Mouse (Mus musculus) intestine, postnatal 0 days (tissue): ENCODE results near the gene Snapc4. TPM values are rescaled to one million over a fixed set of nuclear protein-coding genes. Genes with fewer than 3 reads are reported as not detected.
A peak's percentile ranks its signal among the peaks of the same experiment; 100 is the strongest.

ENCODE experiments used
- ATAC-seq: fragments of 200-750 bp; cut with Nextera tagmentation; 2 replicates; pipeline ENCODE4 v1.8.0; 2017; ENCODE audit warnings: mild to moderate bottlenecking, moderate TSS enrichment, moderate library complexity
- H3K27ac ChIP-seq: fragments of 300-500 bp; sonication (generic); 2 replicates; pipeline ENCODE4 v1.5.1; 2014; ENCODE audit warnings: mild to moderate bottlenecking, low read depth, low read length, moderate library complexity
- H3K27me3 ChIP-seq: fragments of 300-500 bp; sonication (generic); replicated peaks from 2 replicates; pipeline ENCODE4 v1.6.1; 2014; ENCODE audit warnings: low read length, mixed read lengths; ENCODE audit not compliant: control insufficient read depth, insufficient read depth
- H3K36me3 ChIP-seq: fragments of 300-500 bp; sonication (generic); 2 replicates; pipeline ENCODE4 v1.6.1; 2014; ENCODE audit warnings: mild to moderate bottlenecking, moderate library complexity; ENCODE audit not compliant: control insufficient read depth, insufficient read depth
- H3K4me1 ChIP-seq: fragments of 300-500 bp; sonication (generic); replicated peaks from 2 replicates; pipeline ENCODE4 v1.6.1; 2014; ENCODE audit warnings: antibody characterized with exemption, low read length, mixed read lengths; ENCODE audit not compliant: control insufficient read depth, insufficient read depth
- H3K4me2 ChIP-seq: fragments of 300-500 bp; sonication (generic); replicated peaks from 2 replicates; pipeline ENCODE4 v1.6.1; 2014; ENCODE audit warnings: low read depth, mild to moderate bottlenecking, moderate library complexity
- H3K4me3 ChIP-seq: fragments of 300-500 bp; sonication (generic); 2 replicates; pipeline ENCODE4 v1.5.1; 2014; ENCODE audit warnings: low read depth, low read length
- H3K9ac ChIP-seq: fragments of 300-500 bp; sonication (generic); 2 replicates; pipeline ENCODE4 v1.6.1; 2014; ENCODE audit warnings: mild to moderate bottlenecking, low read depth, low read length
- H3K9me3 ChIP-seq: fragments of 300-500 bp; sonication (generic); 2 replicates; pipeline ENCODE4 v1.6.1; 2016; ENCODE audit warnings: mixed run types; ENCODE audit not compliant: control insufficient read depth
- CTCF ChIP-seq: sonication (generic); IDR thresholded peaks from 2 replicates; pipeline ENCODE4 v1.5.1; 2016; ENCODE audit warnings: low read depth, mild to moderate bottlenecking, control low read depth, antibody characterized with exemption, moderate library complexity
- WGBS: fragments of 180-500 bp; shearing (Covaris S2); extraction: QIAGEN DNeasy Blood & Tissue Kit; methylation state at CpG from one replicate; pipeline ENCODE4 v1.1.7; 2014; 5-methylcytosine and 5-hydroxymethylcytosine counted together
- polyA plus RNA-seq: library from polyadenylated mRNA; unstranded; fragments of >200 nt; fragmentation: Nextera tagmentation; extraction: Ambion mirVana; gene quantifications from 2 replicates; pipeline ENCODE4 v1.2.1, GENCODE M21; 2015

Gene Snapc4
- polyA plus RNA-seq, 1 experiment from 2014 or later = 5.6 TPM

GRCm38 (mm10) chr2:26319519-26320244, 60.8 kb downstream of the Snapc4 start:
- 84% methylated on average over 13 of the region's 13 CpGs for WGBS
- no peak overlapping the region for H3K4me3 ChIP-seq
- no peak overlapping the region for H3K27ac ChIP-seq
- no peak overlapping the region for H3K4me2 ChIP-seq
- H3K36me3 ChIP-seq = peaks cover 15% of the 10 kb centered on the region; the same call in 1 of the 2 replicates
- no peak for TF ChIP-seq CTCF
- no peak overlapping the region for H3K9ac ChIP-seq
- ATAC-seq = no peak
- H3K4me1 ChIP-seq = 0 out of 2 replicates have a peak, but pooled peaks cover 2% of the 10 kb centered on the region
- H3K9me3 ChIP-seq = no peaks in the 10 kb centered on the region
- no peaks in the 10 kb centered on the region for H3K27me3 ChIP-seq

GRCm38 (mm10) chr2:26319109-26319508, 61.3 kb downstream of the Snapc4 start:
- Histone ChIP-seq H3K9ac (no peak overlapping the region), H3K4me3 (no peak overlapping the region), H3K36me3 (peaks cover 9% of the 10 kb centered on the region; the same call in 1 of the 2 replicates), H3K4me1 (0 out of 2 replicates have a peak, but pooled peaks cover 2% of the 10 kb centered on the region), H3K9me3 (no peaks in the 10 kb centered on the region), H3K4me2 (no peak overlapping the region), H3K27ac (no peak overlapping the region), H3K27me3 (no peaks in the 10 kb centered on the region)
- no peak for ATAC-seq
- 92% methylated on average over 9 of the region's 9 CpGs for WGBS
- no peak for TF ChIP-seq CTCF

- Histone ChIP-seq H3K9ac (no peak overlapping the region), H3K27me3 (no peaks in the 10 kb centered on the region), H3K4me3 (no peak overlapping the region), H3K9me3 (no peaks in the 10 kb centered on the region), H3K36me3 (0 out of 2 replicates have a peak, but pooled peaks cover 1% of the 10 kb centered on the region), H3K27ac (no peak overlapping the region), H3K4me2 (no peak overlapping the region), H3K4me1 (0 out of 2 replicates have a peak, but pooled peaks cover 2% of the 10 kb centered on the region)
- no peak for ATAC-seq
- WGBS = 82% methylated on average over 3 of the region's 3 CpGs
- TF ChIP-seq CTCF = no peak
These were observed 62.3 kb downstream of the Snapc4 start for GRCm38 (mm10) chr2:26317991-26318672.

- Histone ChIP-seq H3K9ac (no peak overlapping the region), H3K36me3 (no peaks in the 10 kb centered on the region), H3K9me3 (no peaks in the 10 kb centered on the region), H3K27me3 (no peaks in the 10 kb centered on the region), H3K4me2 (peak overlapping the region; percentile 85; the same call in 1 of the 2 replicates), H3K4me1 (0 out of 2 replicates have a peak, but pooled peaks cover 2% of the 10 kb centered on the region), H3K4me3 (no peak overlapping the region), H3K27ac (no peak overlapping the region)
- ATAC-seq = no peak
- TF ChIP-seq CTCF = no peak
- WGBS = 69% methylated on average over 3 of the region's 3 CpGs
These were observed 63.1 kb downstream of the Snapc4 start for GRCm38 (mm10) chr2:26317371-26317770.

- H3K4me2 ChIP-seq = peak overlapping the region; percentile 85
- H3K9me3 ChIP-seq = no peaks in the 10 kb centered on the region
- no peaks in the 10 kb centered on the region for H3K27me3 ChIP-seq
- H3K9ac ChIP-seq = no peak overlapping the region
- TF ChIP-seq CTCF = no peak
- WGBS = 60% methylated on average over 9 of the region's 9 CpGs
- H3K27ac ChIP-seq = no peak overlapping the region; the same call in 1 of the 2 replicates
- 0 out of 2 replicates have a peak, but pooled peaks cover 2% of the 10 kb centered on the region for H3K4me1 ChIP-seq
- ATAC-seq = no peak
- no peaks in the 10 kb centered on the region for H3K36me3 ChIP-seq
- peak overlapping the region; percentile 72 for H3K4me3 ChIP-seq
These were observed 63.7 kb downstream of the Snapc4 start for GRCm38 (mm10) chr2:26316576-26317246.

GRCm38 (mm10) chr2:26315925-26316311, 64.5 kb downstream of the Snapc4 start:
- ATAC-seq = peak; percentile 44
- Histone ChIP-seq H3K9ac (peak overlapping the region; percentile 66), H3K4me1 (0 out of 2 replicates have a peak, but pooled peaks cover 2% of the 10 kb centered on the region), H3K36me3 (no peaks in the 10 kb centered on the region), H3K9me3 (no peaks in the 10 kb centered on the region), H3K4me3 (peak overlapping the region; percentile 72), H3K27me3 (no peaks in the 10 kb centered on the region), H3K4me2 (peak overlapping the region; percentile 85), H3K27ac (peak overlapping the region; percentile 71; the same call in 1 of the 2 replicates)
- 0% methylated on average over 11 of the region's 11 CpGs for WGBS
- TF ChIP-seq CTCF = no peak
